Mouse (Mus musculus): Measurements from ENCODE around the gene Ap5s1. TPM values are rescaled to one million over a fixed set of nuclear protein-coding genes. Genes with fewer than 3 reads are reported as not detected.
A peak's percentile ranks its signal among the peaks of the same experiment; 100 is the strongest.

Gene Ap5s1
- polyA plus RNA-seq, 1 experiment from 2014 or later: 24.7 TPM

- ChIA-PET CTCF (interaction anchor here (1.8 to 2.0 kb wide), 2 partner anchors 8 to 167 kb away, joined by 4 to 6 read pairs; no protein-coding TSS in a partner anchor), POLR2A (interaction anchor here (1.2 to 1.3 kb wide), 2 partner anchors 39 to 82 kb away, joined by 3 to 4 read pairs; no protein-coding TSS in a partner anchor)
- in situ Hi-C loops (cut with MboI; ENCODE audit: low pct_unique_long_range_greater_than_20kb): loop anchor here (10.0 kb wide), 1 partner anchor 243 kb away; no protein-coding TSS in a partner anchor
- TF ChIP-seq CTCF (IDR thresholded peaks at IDR 0.05): no peak
- ATAC-seq: peak; percentile 24
- DNase-seq (ENCODE audit: low read depth, low spot score): no peak
- no peaks in the 10 kb centered on the region for H3K27me3 ChIP-seq
Measured at GRCm38 (mm10) chr2:131261481-131262212, 54.8 kb downstream of the Ap5s1 start.

- DNase-seq (ENCODE audit: low read depth, low spot score) (peak; percentile 77), ATAC-seq (peak; percentile 99)
- ChIA-PET CTCF (interaction anchor here (1.8 to 2.0 kb wide), 2 partner anchors 9 to 168 kb away, joined by 4 to 6 read pairs; no protein-coding TSS in a partner anchor), POLR2A (interaction anchor here (1.3 kb wide), 1 partner anchor 39 kb away, joined by 3 read pairs; no protein-coding TSS in a partner anchor)
- H3K27me3 ChIP-seq: no peaks in the 10 kb centered on the region
- in situ Hi-C loops (cut with MboI; ENCODE audit: low pct_unique_long_range_greater_than_20kb): loop anchor here (10.0 kb wide), 1 partner anchor 243 kb away; no protein-coding TSS in a partner anchor
- TF ChIP-seq CTCF (IDR thresholded peaks at IDR 0.05): no peak
Measured at GRCm38 (mm10) chr2:131262213-131262672, 55.4 kb downstream of the Ap5s1 start, which contains the start of gene Pank2. Gene Pank2 (plus strand): TSS chr2:131262495.

Other genes with a start within 250 kb of the Ap5s1 start
- gene Gfra4, start 164.0 kb upstream of the Ap5s1 start, polyA plus RNA-seq (2021): 4.6 TPM
- gene Adam33, start 143.3 kb upstream of the Ap5s1 start, polyA plus RNA-seq (2021): 0.63 TPM
- 0.49 TPM for gene Siglec1, start 120.3 kb upstream of the Ap5s1 start, polyA plus RNA-seq (2021)
- gene Hspa12b, start 79.8 kb upstream of the Ap5s1 start, polyA plus RNA-seq (2021): 1.4 TPM
- not detected for gene Gm11037, start 73.6 kb upstream of the Ap5s1 start, polyA plus RNA-seq (2021)
- gene 1700037H04Rik, start 47.0 kb upstream of the Ap5s1 start, polyA plus RNA-seq (2021): 86.3 TPM
- 84.4 TPM for gene Cenpb, start 27.0 kb upstream of the Ap5s1 start, polyA plus RNA-seq (2021)
- 23.5 TPM for gene Cdc25b, start 20.1 kb upstream of the Ap5s1 start, polyA plus RNA-seq (2021)
- 9.4 TPM for gene Spef1, start 19.8 kb upstream of the Ap5s1 start, polyA plus RNA-seq (2021)
- 54.5 TPM for gene Mavs, start 27.0 kb downstream of the Ap5s1 start, polyA plus RNA-seq (2021)
- gene Pank2, start 55.4 kb downstream of the Ap5s1 start, polyA plus RNA-seq (2021): 42.8 TPM
- 11.5 TPM for gene Rnf24, start 145.8 kb downstream of the Ap5s1 start, polyA plus RNA-seq (2021)

All from Patski (cell line).